Mouse (Mus musculus) lung, adult 2 months (tissue): ENCODE measurements around the gene Rtn1. TPM values are rescaled to one million over a fixed set of nuclear protein-coding genes. Genes with fewer than 3 reads are reported as not detected.

Experiments
- DNase-seq: peaks from one replicate; pipeline ENCODE4 v3.0.0; 2022
- H3K4me1 ChIP-seq: fragments of 200-500 bp; 2 replicates; pipeline ENCODE4 v1.6.1; 2011; ENCODE audit warnings: low read length; ENCODE audit not compliant: control insufficient read depth, insufficient read depth
- H3K4me3 ChIP-seq: fragments of 200-500 bp; replicated peaks from 2 replicates; pipeline ENCODE3; 2011; ENCODE audit warnings: low read depth, mild to moderate bottlenecking, control low read depth, low read length; ENCODE audit errors: extremely low read depth
- CTCF ChIP-seq: fragments of 200-500 bp; IDR thresholded peaks from 2 replicates; pipeline ENCODE4 v1.5.1; 2011; ENCODE audit warnings: mild to moderate bottlenecking, low read length, control low read depth; ENCODE audit not compliant: insufficient read depth
- POLR2A ChIP-seq: fragments of 200-500 bp; IDR thresholded peaks from 2 replicates; pipeline ENCODE4 v1.6.1; 2011; ENCODE audit warnings: low read depth, mild to moderate bottlenecking, control low read depth, low read length, borderline replicate concordance; ENCODE audit errors: extremely low read depth
- WGBS: fragments of 180-500 bp; shearing (Covaris S2); methylation state at CpG from one replicate; pipeline ENCODE4 v1.1.7; 2018; 5-methylcytosine and 5-hydroxymethylcytosine counted together
- polyA plus RNA-seq: library from polyadenylated mRNA; depleted of rRNA; stranded (reverse); fragments of >200 nt; gene quantifications from 2 replicates; pipeline ENCODE4 v1.2.3, GENCODE M21; 2012

Rtn1 gene
- polyA plus RNA-seq, 1 experiment = 9.2 TPM

- Histone ChIP-seq H3K4me1 (no peaks in the 10 kb centered on the region), H3K4me3 (no peak overlapping the region)
- 71% methylated on average over 13 of the region's 13 CpGs for WGBS
- TF ChIP-seq POLR2A = no peak
- no peak for TF ChIP-seq CTCF
- DNase-seq = no peak
Measured at GRCm38 (mm10) chr12:72336009-72336408, 72.8 kb downstream of the Rtn1 start.

DNA sequence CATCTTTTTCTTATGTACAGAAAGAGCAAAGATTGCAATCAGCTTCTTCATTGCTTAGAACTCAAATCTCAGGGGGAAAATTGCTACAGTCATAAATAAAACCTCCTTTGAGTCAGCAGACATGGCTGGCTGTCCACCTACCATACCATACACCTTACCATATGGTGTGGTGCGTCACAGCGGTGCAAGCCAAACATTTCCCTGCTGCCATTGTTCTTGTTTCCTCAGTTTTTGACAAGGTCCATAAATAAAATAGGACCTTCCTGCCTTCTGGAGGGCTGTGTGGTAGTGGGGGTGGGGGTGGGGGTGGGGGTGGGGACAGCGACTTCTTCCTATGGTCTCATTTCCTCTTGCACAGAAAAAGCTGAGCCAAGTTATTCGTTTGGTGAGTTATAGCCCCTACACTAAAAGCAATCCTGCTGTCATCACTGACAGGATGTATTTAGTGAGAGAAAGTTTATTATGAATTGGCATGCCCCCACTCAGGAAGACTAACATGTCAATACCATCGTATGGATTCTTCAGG, 76.3 kb downstream of the Rtn1 start:
- WGBS = 46% methylated on average over 5 of the region's 5 CpGs
- no peak overlapping the region for H3K4me3 ChIP-seq
- TF ChIP-seq POLR2A (no peak), CTCF (no peak)
- no peak for DNase-seq
- no peaks in the 10 kb centered on the region for H3K4me1 ChIP-seq

- no peak overlapping the region for H3K4me3 ChIP-seq
- 78% methylated on average over 7 of the region's 7 CpGs for WGBS
- no peaks in the 10 kb centered on the region for H3K4me1 ChIP-seq
- TF ChIP-seq CTCF = no peak
- TF ChIP-seq POLR2A = no peak
- no peak for DNase-seq
Measured at GRCm38 (mm10) chr12:72331912-72332487, 76.9 kb downstream of the Rtn1 start.

- DNase-seq = no peak
- TF ChIP-seq POLR2A (no peak), CTCF (no peak)
- H3K4me3 ChIP-seq = no peak overlapping the region
- H3K4me1 ChIP-seq = peaks cover 2% of the 10 kb centered on the region; the same call in 1 of the 2 replicates
Measured at GRCm38 (mm10) chr12:72326087-72326486, 82.8 kb downstream of the Rtn1 start.

GRCm38 (mm10) chr12:72325025-72325424, 83.8 kb downstream of the Rtn1 start:
- WGBS = 52% methylated on average over 5 of the region's 5 CpGs
- peaks cover 2% of the 10 kb centered on the region; the same call in 1 of the 2 replicates for H3K4me1 ChIP-seq
- H3K4me3 ChIP-seq = no peak overlapping the region
- no peak for DNase-seq
- no peak for TF ChIP-seq CTCF
- TF ChIP-seq POLR2A = no peak

GRCm38 (mm10) chr12:72324210-72324871, 84.5 kb downstream of the Rtn1 start:
- 49% methylated on average over 10 of the region's 10 CpGs for WGBS
- DNase-seq = no peak
- Histone ChIP-seq H3K4me1 (peaks cover 2% of the 10 kb centered on the region; the same call in 1 of the 2 replicates), H3K4me3 (no peak overlapping the region)
- TF ChIP-seq POLR2A (no peak), CTCF (no peak)

DNA sequence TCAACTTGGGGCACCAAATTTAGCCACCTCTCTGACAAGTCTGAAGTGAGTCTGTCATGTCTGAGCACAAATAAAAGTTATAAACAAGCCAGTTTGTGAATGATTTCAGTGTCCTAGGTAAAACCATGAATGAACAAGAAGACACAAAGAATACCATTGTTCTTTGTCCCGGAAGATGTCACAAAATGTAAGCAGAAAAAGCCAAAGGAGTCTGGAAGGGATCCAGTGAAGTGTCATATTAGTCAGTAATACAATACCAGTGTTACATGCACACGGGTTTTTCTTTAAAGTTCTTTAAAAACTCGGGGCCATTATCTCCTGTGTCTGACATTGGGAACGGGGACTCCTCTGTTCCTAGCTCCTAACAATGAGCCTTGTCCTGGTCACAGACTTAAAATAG, 85.1 kb downstream of the Rtn1 start:
- H3K4me1 ChIP-seq = peaks cover 2% of the 10 kb centered on the region; the same call in 1 of the 2 replicates
- no peak for DNase-seq
- H3K4me3 ChIP-seq = no peak overlapping the region
- TF ChIP-seq CTCF = no peak
- TF ChIP-seq POLR2A = no peak
- WGBS = 38% methylated on average over 4 of the region's 4 CpGs

GRCm38 (mm10) chr12:72315732-72316465, 93.0 kb downstream of the Rtn1 start:
- H3K4me1 ChIP-seq = no peaks in the 10 kb centered on the region
- no peak for DNase-seq
- H3K4me3 ChIP-seq = no peak overlapping the region
- 71% methylated on average over 15 of the region's 15 CpGs for WGBS
- no peak for TF ChIP-seq POLR2A
- no peak for TF ChIP-seq CTCF

DNA sequence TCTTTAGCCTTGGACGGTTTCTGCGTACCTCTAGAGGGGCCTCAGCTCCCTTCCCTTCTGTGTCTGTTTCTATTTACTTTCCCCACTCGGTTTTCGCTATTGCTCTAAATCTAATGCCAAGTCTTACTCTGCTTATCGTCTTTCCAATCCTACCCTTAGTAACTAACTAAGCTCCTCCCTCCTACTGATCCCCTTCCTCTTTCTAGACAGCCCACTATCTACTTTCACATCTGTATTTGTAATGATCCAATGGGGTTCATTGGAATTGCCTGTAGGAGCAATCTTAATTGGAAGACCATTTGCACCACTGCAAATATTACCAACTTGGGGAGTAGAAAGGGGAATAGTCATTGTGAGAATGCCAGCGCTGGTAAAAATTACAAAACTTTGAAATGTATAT, 98.0 kb downstream of the Rtn1 start:
- no peak for DNase-seq
- Histone ChIP-seq H3K4me1 (no peaks in the 10 kb centered on the region), H3K4me3 (no peak overlapping the region)
- TF ChIP-seq POLR2A (no peak), CTCF (no peak)
- 79% methylated on average over 6 of the region's 6 CpGs for WGBS
